In genomic region chr14:54034516-54034915, GRCm38 (mm10) we compare ENCODE assay signal across 22 mouse cellular contexts.
"Had no signal": no experiment of that assay in that cellular context is flagged by ENCODE, and none has a peak within 500 bp of the region (broad histone marks: within the 10 kb centered on the region; RNA-seq: fewer than 3 reads in every experiment).

No protein-coding gene starts in this region.

- ATAC-seq: hindbrain, embryonic 16.5 days; hindbrain, postnatal 0 days; inflammation-experienced regulatory T-cells, adult 6 months; intestine, embryonic 15.5 days; intestine, embryonic 16.5 days; intestine, postnatal 0 days had no signal

- DNase-seq: heart, postnatal 10 days; heart, postnatal 14 days; heart, postnatal 36 days; heart, postnatal 4 days; kidney, adult 11 months; kidney, adult 18-20 months; kidney, adult 2 months; kidney, adult 8-10 months; kidney, adult 9 months; kidney, postnatal 10 days; kidney, postnatal 14 days; kidney, postnatal 25 days; kidney, postnatal 36 days; kidney, postnatal 4 days; layer of hippocampus, adult 9-11 months; layer of hippocampus, postnatal 36 days had no signal
